Mouse (Mus musculus) T-helper 2 cell (primary cell): ENCODE data around the gene Hnrnpul2.
"Not testable (repeated sequence)": the region's sequence is repeated elsewhere in the genome, so short reads cannot be mapped to it uniquely, and the experiment has no call there.

ENCODE experiments used
- in situ Hi-C: fragments of 300-600 bp; cut with MboI, MseI; formaldehyde crosslinking; loops from one replicate; pipeline ENCODE4 v1.15.1; 2025; ENCODE audit warnings: high pct_unique_total_duplicates

Hnrnpul2 gene

GRCm38 (mm10) chr19:8818301-8818798, 1.5 kb upstream of the Hnrnpul2 start:
- in situ Hi-C loops = no loop called here

DNA sequence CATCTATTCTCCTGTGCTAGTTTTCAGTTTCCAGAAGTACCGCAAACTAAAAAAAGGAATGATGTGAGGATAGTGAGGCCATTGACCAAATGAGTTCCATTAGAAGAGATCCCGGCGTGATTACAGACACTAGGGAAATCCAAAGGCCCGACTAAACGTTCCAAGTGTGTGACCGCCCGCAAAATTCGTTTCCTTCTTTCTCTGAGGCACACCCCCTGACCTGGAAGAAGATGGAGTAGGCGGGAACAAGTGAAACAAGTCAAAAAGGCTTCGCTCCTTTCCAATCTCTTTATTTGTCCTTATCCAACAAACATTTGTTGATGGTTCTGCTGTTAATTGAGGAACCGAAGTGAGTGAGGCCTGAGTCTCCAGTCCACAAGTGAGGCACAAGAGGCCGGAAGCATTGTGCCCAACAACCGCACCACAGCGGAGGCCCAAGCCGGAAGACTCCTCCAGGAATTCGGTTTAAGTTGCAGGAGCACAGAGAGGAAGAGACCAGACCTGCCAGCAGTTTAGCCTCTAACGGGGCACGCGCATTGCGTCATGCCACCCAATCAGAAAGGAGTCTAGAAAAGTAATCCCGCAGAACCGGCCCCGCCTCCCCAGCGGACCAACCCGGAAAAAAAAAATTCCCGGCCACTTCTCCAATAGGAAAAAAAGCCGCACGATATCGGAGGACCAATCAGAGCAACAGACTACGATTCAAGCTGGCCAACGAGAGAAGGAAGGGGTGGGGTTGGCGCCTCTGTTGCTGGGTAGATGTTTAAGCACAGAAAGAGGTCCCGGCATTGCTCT, 812 bp upstream of the Hnrnpul2 start, which contains the start of gene Ttc9c:
Ttc9c (minus strand) TSS at position 533 of the 795 bp plus-strand sequence.
- in situ Hi-C loops = no loop called here

GRCm38 (mm10) chr19:8820424-8820956, 680 bp downstream of the Hnrnpul2 start:
- in situ Hi-C loops = loop anchor here (5.0 to 10.0 kb wide), 2 partner anchors 47 to 84 kb away; no protein-coding TSS in a partner anchor

DNA sequence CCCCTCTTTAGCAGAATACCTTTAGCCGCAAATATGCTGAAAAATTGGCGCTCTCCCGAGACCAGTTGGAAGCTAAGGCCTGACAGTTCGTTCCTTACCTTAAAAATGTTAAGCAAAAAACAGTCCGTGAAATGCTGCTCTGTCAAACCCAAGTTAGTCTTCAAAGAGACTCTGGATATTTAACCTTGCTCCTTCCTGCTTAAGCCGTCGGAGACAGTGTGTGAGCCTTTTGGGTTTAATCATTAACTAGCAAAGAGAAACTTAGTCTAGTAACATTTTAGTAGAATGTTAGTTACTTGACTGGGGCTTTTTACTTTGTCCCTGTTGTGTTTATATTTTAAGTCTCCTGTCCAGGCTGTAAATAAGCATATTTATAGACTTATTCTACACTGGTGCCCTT, 1.3 kb downstream of the Hnrnpul2 start:
- in situ Hi-C loops = loop anchor here (5.0 to 10.0 kb wide), 2 partner anchors 46 to 84 kb away; no protein-coding TSS in a partner anchor

GRCm38 (mm10) chr19:8822696-8823095, 2.9 kb downstream of the Hnrnpul2 start:
- in situ Hi-C loops = loop anchor here (5.0 to 10.0 kb wide), 2 partner anchors 45 to 82 kb away; no protein-coding TSS in a partner anchor

GRCm38 (mm10) chr19:8829660-8830059, 9.8 kb downstream of the Hnrnpul2 start, which contains the start of gene AC129217.1:
AC129217.1 (plus strand) TSS chr19:8829773.
- in situ Hi-C loops = loop anchor here (10.0 kb wide), 1 partner anchor 75 kb away; no protein-coding TSS in a partner anchor

DNA sequence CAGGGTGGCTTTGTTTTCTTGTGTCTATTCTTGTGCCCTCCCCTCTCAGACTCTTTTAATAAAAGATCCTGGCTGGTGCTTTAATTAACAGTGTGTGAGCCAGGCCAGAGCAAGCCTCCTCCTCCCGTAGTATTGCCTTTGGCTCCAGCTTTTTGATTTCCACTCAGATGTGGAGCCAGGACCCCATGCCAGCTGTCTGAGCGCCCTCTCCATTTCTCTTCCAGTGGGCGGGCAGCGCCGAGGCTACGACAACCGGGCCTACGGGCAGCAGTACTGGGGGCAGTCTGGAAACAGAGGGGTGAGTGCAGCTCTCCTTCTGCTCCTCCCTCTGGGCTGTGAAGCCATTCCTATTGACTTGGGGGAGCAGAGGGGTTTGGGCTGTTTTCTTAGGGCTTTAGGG, 10.9 kb downstream of the Hnrnpul2 start:
- in situ Hi-C loops = no loop called here

DNA sequence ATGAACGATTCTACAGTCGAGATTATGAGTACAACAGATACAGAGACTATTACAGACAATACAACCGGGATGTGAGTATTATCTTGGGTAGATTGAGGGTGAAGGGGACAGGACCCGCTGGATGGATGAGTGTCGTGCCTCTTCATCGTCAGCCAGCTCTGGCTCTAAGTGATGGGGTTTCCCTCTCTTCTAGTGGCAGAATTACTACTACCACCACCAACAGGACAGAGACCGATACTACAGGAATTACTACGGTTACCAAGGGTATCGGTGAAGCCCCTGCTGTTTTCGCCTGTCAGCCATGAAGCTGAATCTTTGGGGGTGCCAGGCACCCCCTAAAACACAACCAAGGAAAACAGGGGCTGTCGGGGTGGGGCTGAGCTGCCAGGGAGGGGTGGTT, 11.5 kb downstream of the Hnrnpul2 start:
- in situ Hi-C loops = no loop called here

- in situ Hi-C loops = no loop called here
Measured at GRCm38 (mm10) chr19:8832971-8833370, 13.2 kb downstream of the Hnrnpul2 start.

- in situ Hi-C loops = not testable (repeated sequence)
Measured at GRCm38 (mm10) chr19:8836327-8836726, 16.5 kb downstream of the Hnrnpul2 start.

GRCm38 (mm10) chr19:8837251-8837791, 17.5 kb downstream of the Hnrnpul2 start, which contains the start of gene Bscl2:
Bscl2 (plus strand) TSS chr19:8837467.
- in situ Hi-C loops = no loop called here

GRCm38 (mm10) chr19:8838041-8838730, 18.4 kb downstream of the Hnrnpul2 start:
- in situ Hi-C loops = no loop called here

GRCm38 (mm10) chr19:8839103-8839907, 19.5 kb downstream of the Hnrnpul2 start, which contains the start of gene Gng3:
Gng3 (minus strand) TSS chr19:8839194.
- in situ Hi-C loops = no loop called here

DNA sequence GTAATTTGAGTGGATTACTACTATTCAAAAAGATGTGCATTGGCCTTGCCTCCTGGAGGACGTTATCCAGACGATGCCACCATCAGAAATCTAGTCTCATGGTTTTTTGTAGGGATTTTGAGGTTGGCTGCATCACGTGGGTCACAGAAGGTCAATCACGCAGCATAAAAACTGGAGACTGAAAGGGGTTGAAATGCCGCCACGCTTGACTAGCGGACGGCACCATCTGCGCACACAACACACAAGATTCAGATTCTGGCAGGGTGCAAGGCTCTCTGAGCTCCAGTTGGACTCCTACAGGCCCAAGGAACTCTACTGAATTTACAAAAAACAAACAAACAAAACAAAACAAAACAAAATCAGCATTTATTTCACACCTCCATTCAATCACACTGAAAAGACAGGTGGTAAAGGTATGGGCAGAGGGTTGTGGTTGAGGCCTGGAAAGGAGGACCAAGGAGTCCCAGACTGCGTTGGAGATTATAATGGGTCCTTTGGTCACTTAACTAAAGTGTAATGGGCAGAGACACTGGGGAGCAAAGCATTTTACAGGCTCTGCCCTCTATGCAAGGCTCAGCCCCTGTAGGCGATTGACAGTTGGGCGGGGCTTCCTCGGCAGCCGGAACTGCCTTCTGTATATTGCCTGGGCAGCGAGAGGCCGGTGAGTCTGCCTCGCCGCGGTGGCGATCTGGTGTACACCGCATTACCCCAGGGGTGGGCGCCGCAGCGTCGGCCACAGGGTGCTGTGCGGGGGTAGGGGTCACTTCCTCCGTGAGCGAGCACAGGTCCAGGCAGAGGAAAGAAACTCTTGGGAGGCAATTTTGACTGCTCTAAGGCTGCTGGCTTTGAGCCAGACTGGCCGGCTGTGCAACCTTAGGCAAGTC, 20.3 kb downstream of the Hnrnpul2 start:
- in situ Hi-C loops = no loop called here

DNA sequence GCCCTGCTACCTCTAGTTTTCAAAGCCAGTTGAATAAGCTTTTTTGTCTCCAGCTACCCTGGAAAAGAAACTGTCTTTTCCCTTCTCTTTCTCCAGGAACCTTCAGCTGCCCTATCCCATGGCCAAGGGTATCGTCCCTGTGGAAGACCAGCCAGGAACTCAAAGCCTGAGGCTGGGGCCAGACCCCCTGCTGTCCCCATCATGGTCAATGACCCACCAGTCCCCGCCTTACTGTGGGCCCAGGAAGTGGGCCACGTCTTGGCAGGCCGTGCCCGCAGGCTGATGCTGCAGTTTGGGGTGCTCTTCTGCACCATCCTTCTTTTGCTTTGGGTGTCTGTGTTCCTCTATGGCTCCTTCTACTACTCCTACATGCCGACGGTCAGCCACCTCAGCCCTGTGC, 21.2 kb downstream of the Hnrnpul2 start:
- in situ Hi-C loops = no loop called here

DNA sequence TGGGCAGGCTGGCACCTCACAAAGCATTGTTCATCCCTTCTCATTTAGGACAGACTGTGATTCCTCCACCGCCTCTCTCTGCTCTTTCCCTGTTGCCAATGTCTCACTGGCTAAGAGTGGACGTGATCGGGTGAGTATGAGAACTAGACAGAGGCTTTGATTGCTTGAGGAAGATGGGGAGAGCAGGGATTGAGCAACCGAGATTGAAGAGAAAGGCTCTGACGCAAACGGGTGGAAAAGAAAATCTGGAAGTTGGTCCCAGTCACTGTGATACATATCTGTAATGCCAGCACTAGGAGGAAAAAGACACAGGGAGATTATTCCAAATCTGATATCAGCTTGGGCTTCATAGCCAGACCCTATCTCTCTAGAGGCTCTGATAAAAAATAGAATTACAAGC, 23.2 kb downstream of the Hnrnpul2 start:
- in situ Hi-C loops = no loop called here

DNA sequence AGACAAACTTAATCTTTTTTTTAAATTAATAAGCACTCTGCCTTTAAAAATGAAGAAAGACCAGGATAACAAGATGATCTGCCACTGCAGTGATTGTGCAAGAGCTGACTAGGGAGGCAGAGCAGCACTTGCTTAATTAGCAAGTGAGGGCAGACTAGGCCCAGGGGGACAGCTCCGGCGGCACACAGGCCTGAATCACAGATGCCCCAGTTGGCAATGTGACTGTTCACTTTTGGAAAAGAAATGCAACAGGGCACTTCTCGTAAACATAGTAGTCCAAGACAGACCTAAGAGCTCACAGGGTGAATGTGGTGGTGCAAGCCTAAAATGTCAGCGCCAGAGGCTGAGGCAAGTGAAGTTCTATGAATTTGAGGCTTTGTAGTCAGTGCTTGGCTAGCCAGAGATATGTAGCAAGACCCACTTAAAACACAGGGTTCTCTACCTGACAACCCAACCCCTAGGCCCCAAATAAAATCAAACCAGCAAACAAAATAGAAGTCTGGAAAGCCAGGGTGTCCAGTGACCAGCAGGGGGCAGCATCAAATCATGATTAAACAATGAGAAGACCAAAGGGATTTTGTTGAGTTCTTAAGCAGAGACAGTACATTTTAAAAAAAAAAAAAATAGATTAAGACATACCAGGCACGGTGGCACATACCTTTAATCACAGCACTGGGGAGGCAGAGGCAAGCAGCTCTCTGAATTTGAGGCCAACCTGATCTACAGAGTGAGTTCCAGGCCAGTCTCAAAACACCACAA, 24.7 kb downstream of the Hnrnpul2 start:
- in situ Hi-C loops = no loop called here

DNA sequence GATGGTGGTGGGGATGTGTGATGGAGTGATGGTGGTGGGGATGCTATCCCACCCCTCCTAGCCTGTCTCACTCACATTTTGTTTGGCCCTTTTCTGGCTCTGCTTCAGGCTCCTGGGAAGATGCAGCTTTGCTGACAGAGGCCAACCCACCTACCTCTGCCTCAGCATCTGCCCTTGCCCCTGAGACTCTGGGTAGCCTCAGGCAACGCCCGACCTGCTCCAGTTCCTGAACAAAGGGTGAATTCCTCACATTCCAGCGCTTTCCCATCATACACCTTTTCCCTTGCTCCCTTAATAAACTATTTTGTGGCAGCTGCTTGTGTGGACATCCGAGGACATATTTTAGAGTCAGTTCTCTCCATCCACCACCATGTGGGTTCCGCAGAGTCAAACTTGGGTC, 28.5 kb downstream of the Hnrnpul2 start:
- in situ Hi-C loops = no loop called here

- in situ Hi-C loops = no loop called here
Measured at GRCm38 (mm10) chr19:8850402-8850901, 30.6 kb downstream of the Hnrnpul2 start, which contains the start of gene Lrrn4cl. Lrrn4cl (plus strand) TSS chr19:8850768.
